Mouse (Mus musculus) testis, adult 2 months (tissue): ENCODE measurements at regions not wholly inside any gene's neighbourhood (a gene's known extent, or its start where the extent isn't known, plus 50 kb on each side); places are given as distances from the start of the nearest gene placed in this dataset.

Source experiments
- CTCF ChIP-seq: fragments of 200-500 bp; IDR thresholded peaks from 2 replicates; pipeline ENCODE4 v1.5.1; 2012; ENCODE audit warnings: low read depth, mild to moderate bottlenecking, inconsistent platforms, low read length, moderate library complexity; ENCODE audit not compliant: control insufficient read depth, insufficient read depth, insufficient replicate concordance
- POLR2A ChIP-seq: fragments of 200-500 bp; IDR thresholded peaks from 2 replicates; pipeline ENCODE4 v1.6.1; 2012; ENCODE audit warnings: low read depth, mild to moderate bottlenecking, inconsistent platforms, low read length, moderate library complexity; ENCODE audit not compliant: control insufficient read depth

GRCm38 (mm10) chr17:4735185-4735584 lies 258.9 kb upstream of the Arid1b start:
- TF ChIP-seq POLR2A: no peak
- no peak for TF ChIP-seq CTCF
